9 mouse cellular contexts compared by ENCODE assay signal in the genomic region with DNA sequence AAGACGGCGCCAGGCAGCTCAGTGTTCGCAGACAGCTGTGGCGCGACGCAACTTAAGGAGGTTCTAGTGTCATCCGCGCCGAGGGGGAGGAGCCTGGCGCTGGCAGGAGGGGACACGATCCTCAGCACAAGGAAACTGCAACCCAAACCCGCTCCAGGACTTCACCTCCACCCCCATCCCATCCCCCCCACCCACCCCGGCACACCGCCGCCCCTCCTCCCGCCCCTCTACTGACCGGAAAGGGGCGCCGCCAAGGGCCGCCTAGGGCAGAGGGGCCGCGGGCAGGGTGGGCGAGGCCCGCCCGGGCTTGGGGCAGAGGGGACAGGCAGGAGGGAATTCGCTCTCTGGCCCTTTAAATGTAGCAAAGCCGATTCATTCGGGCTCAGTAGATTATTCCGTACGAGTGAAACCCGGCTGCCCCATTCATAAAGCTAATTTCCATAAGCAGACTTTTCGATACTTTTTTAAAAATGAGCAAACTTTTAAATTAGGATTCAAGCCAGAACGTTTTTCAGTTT. TPM values are rescaled to one million over a fixed set of nuclear protein-coding genes. Genes with fewer than 3 reads are reported as not detected.
DNase-seq lines count a peak whose midpoint lies in the region; ATAC-seq and TF ChIP-seq lines count a peak whose summit lies in the region.
"Had no signal": no experiment of that assay in that cellular context is flagged by ENCODE, and none has a peak within 500 bp of the region (broad histone marks: within the 10 kb centered on the region; RNA-seq: fewer than 3 reads in every experiment).

No protein-coding gene starts in this region.

- TF ChIP-seq EP300 in ES-Bruce4 (IDR thresholded peaks at IDR 0.05; ENCODE audit: insufficient read depth, low read depth, low read length), result no peak
- TF ChIP-seq EP300 in stomach, postnatal 0 days (optimal IDR thresholded peaks at IDR 0.05), result no peak

- peak overlapping the region; percentile 90 for H3K4me2 ChIP-seq in heart, embryonic 11.5 days
- peak overlapping the region; percentile 90 for H3K4me2 ChIP-seq in kidney, embryonic 16.5 days (replicated peaks; ENCODE audit: low read depth, low read length)
- H3K4me2 ChIP-seq in stomach, postnatal 0 days (replicated peaks; ENCODE audit: low read depth), result peak overlapping the region; percentile 91

- H3K9ac ChIP-seq in ES-Bruce4 (ENCODE audit: low read depth, poor library complexity, severe bottlenecking), result no peak overlapping the region
- H3K9ac ChIP-seq in heart, embryonic 11.5 days (ENCODE audit: low read depth, low read length), result peak overlapping the region; percentile 50; the same call in 1 of the 2 replicates
- H3K9ac ChIP-seq in kidney, embryonic 16.5 days (replicated peaks; ENCODE audit: low read length), result peak overlapping the region; percentile 70
- peak overlapping the region; percentile 59 for H3K9ac ChIP-seq in stomach, postnatal 0 days (ENCODE audit: low read length)

- peaks cover 67% of the 10 kb centered on the region for H3K27me3 ChIP-seq in ES-Bruce4 (ENCODE audit: control insufficient read depth, insufficient read depth, low read length, poor library complexity, severe bottlenecking)
- peaks cover 57% of the 10 kb centered on the region for H3K27me3 ChIP-seq in heart, embryonic 11.5 days (ENCODE audit: control insufficient read depth, insufficient read depth, low read length)
- peaks cover 75% of the 10 kb centered on the region for H3K27me3 ChIP-seq in kidney, embryonic 16.5 days (ENCODE audit: insufficient read depth, low read length)
- H3K27me3 ChIP-seq in stomach, postnatal 0 days (ENCODE audit: control insufficient read depth, insufficient read depth, low read length), result peaks cover 10% of the 10 kb centered on the region; the same call in 1 of the 2 replicates

- peak; percentile 41 for ATAC-seq in heart, embryonic 11.5 days (replicated peaks; ENCODE audit: insufficient number of reproducible peaks, low FRiP score, low TSS enrichment)
- ATAC-seq in kidney, embryonic 16.5 days (ENCODE audit: low FRiP score, low TSS enrichment), result peak; percentile 64
- ATAC-seq in stomach, postnatal 0 days (ENCODE audit: low FRiP score, low TSS enrichment), result no peak

- no peaks in the 10 kb centered on the region for H3K9me3 ChIP-seq in ES-Bruce4 (replicated peaks; ENCODE audit: control insufficient read depth, insufficient read depth, low read length, poor library complexity, severe bottlenecking)
- H3K9me3 ChIP-seq in heart, embryonic 11.5 days (replicated peaks; ENCODE audit: control insufficient read depth, low read length), result no peaks in the 10 kb centered on the region
- no peaks in the 10 kb centered on the region for H3K9me3 ChIP-seq in kidney, embryonic 16.5 days (ENCODE audit: low read length)
- H3K9me3 ChIP-seq in stomach, postnatal 0 days (ENCODE audit: control insufficient read depth, low read length), result no peaks in the 10 kb centered on the region

- peak overlapping the region; percentile 68 for H3K4me3 ChIP-seq in ES-Bruce4 (ENCODE audit: low read depth, low read length)
- H3K4me3 ChIP-seq in heart, embryonic 11.5 days (ENCODE audit: low read depth, low read length), result peak overlapping the region; percentile 59
- H3K4me3 ChIP-seq in kidney, embryonic 16.5 days (ENCODE audit: low read length), result peak overlapping the region; percentile 55
- peak overlapping the region; percentile 51 for H3K4me3 ChIP-seq in stomach, postnatal 0 days (ENCODE audit: low read depth, low read length)

- H3K36me3 ChIP-seq in ES-Bruce4 (ENCODE audit: control insufficient read depth, insufficient read depth, low read length, poor library complexity, severe bottlenecking), result no peaks in the 10 kb centered on the region
- no peaks in the 10 kb centered on the region for H3K36me3 ChIP-seq in heart, embryonic 11.5 days (ENCODE audit: control insufficient read depth, insufficient read depth, low read length)
- H3K36me3 ChIP-seq in kidney, embryonic 16.5 days (ENCODE audit: insufficient read depth, low read length), result no peaks in the 10 kb centered on the region
- no peaks in the 10 kb centered on the region for H3K36me3 ChIP-seq in stomach, postnatal 0 days (ENCODE audit: control insufficient read depth, insufficient read depth, low read length)

- TF ChIP-seq CTCF in ES-Bruce4 (IDR thresholded peaks at IDR 0.05; ENCODE audit: low read depth, low read length), result no peak
- TF ChIP-seq CTCF in stomach, postnatal 0 days (IDR thresholded peaks at IDR 0.05; ENCODE audit: low read depth), result no peak

- H3K27ac ChIP-seq in ES-Bruce4 (ENCODE audit: insufficient read depth, low read length), result no peak overlapping the region
- peak overlapping the region; percentile 67 for H3K27ac ChIP-seq in heart, embryonic 11.5 days (ENCODE audit: low read depth, low read length)
- peak overlapping the region; percentile 85 for H3K27ac ChIP-seq in kidney, embryonic 16.5 days (ENCODE audit: low read length)
- H3K27ac ChIP-seq in stomach, postnatal 0 days (replicated peaks), result peak overlapping the region; percentile 81

- no peaks in the 10 kb centered on the region for H3K4me1 ChIP-seq in ES-Bruce4 (ENCODE audit: control insufficient read depth, insufficient read depth, low read length)
- H3K4me1 ChIP-seq in heart, embryonic 11.5 days (ENCODE audit: control insufficient read depth, insufficient read depth, low read length), result peaks cover 19% of the 10 kb centered on the region; the same call in 1 of the 2 replicates
- peaks cover 25% of the 10 kb centered on the region; the same call in 1 of the 2 replicates for H3K4me1 ChIP-seq in kidney, embryonic 16.5 days (ENCODE audit: insufficient read depth, low read length)
- H3K4me1 ChIP-seq in stomach, postnatal 0 days (replicated peaks; ENCODE audit: control insufficient read depth, insufficient read depth), result peaks cover 4% of the 10 kb centered on the region; the same call in 1 of the 2 replicates

- DNase-seq in adrenal gland, postnatal 36 days, result peak; percentile 62 to 64
- peak; percentile 77 for DNase-seq in lung, postnatal 36 days
- DNase-seq in stomach, postnatal 0 days (ENCODE audit: low spot score), result no peak
- no peak for DNase-seq in layer of hippocampus, postnatal 25 days (ENCODE audit: extremely low spot score in 1 of 2, low spot score in 1 of 2)
- no peak for DNase-seq in cerebellum, postnatal 36 days

- no peak for TF ChIP-seq POLR2A in ES-Bruce4 (IDR thresholded peaks at IDR 0.05; ENCODE audit: insufficient read depth, low read length)

- under 1% methylated on average over 32 of the region's 33 CpGs for WGBS in heart, embryonic 11.5 days (ENCODE audit: insufficient replicate concordance)
- under 1% methylated on average over 30 of the region's 33 CpGs for WGBS in kidney, embryonic 16.5 days
- under 1% methylated on average over 23 of the region's 33 CpGs for WGBS in stomach, postnatal 0 days

RNA-seq across cellular contexts. Expression of a gene that starts 2.4 kb away (rescaled TPM):
- not detected in 2 replicates for polyA plus RNA-seq in ES-Bruce4 (2011; ENCODE audit: insufficient read depth, insufficient read length, low read depth, missing spikeins)
- under 1 TPM; 0.26 to 0.76 TPM for total RNA-seq in adrenal gland, postnatal 36 days (2021)
- polyA plus RNA-seq in heart, embryonic 11.5 days (2014; fragmentation: Nextera tagmentation; extraction: Ambion mirVana), result 1.2 TPM in 1 of 2 replicates, not detected in the other
- 2.8 and 3.2 TPM in 2 replicates for polyA plus RNA-seq in kidney, embryonic 16.5 days (2015; fragmentation: Nextera tagmentation; extraction: Ambion mirVana)
- polyA plus RNA-seq in stomach, postnatal 0 days (2015; fragmentation: Nextera tagmentation; extraction: Ambion mirVana), result not detected in 2 replicates
- total RNA-seq in layer of hippocampus, postnatal 25 days (2021), result not detected
- total RNA-seq: left cerebral cortex, postnatal 10 days had no signal

RNA-seq across cellular contexts. Expression of a gene that starts 10.7 kb away (rescaled TPM):
- polyA plus RNA-seq in ES-Bruce4 (2011; ENCODE audit: insufficient read depth, insufficient read length, low read depth, missing spikeins), result not detected in 2 replicates
- total RNA-seq in adrenal gland, postnatal 36 days (2021), result not detected
- polyA plus RNA-seq in heart, embryonic 11.5 days (2014; fragmentation: Nextera tagmentation; extraction: Ambion mirVana), result 0.51 and 0.89 TPM in 2 replicates
- polyA plus RNA-seq in kidney, embryonic 16.5 days (2015; fragmentation: Nextera tagmentation; extraction: Ambion mirVana), result 6.7 and 7.2 TPM in 2 replicates
- polyA plus RNA-seq in stomach, postnatal 0 days (2015; fragmentation: Nextera tagmentation; extraction: Ambion mirVana), result not detected in 2 replicates
- not detected for total RNA-seq in layer of hippocampus, postnatal 25 days (2021)
- total RNA-seq: left cerebral cortex, postnatal 10 days had no signal

RNA-seq across cellular contexts. Expression of a gene that starts 11.2 kb away (rescaled TPM):
- polyA plus RNA-seq in ES-Bruce4 (2011; ENCODE audit: insufficient read depth, insufficient read length, low read depth, missing spikeins), result 5.5 and 6.1 TPM in 2 replicates
- 10 to 100 TPM; 12.8 to 13.5 TPM for total RNA-seq in adrenal gland, postnatal 36 days (2021)
- polyA plus RNA-seq in heart, embryonic 11.5 days (2014; fragmentation: Nextera tagmentation; extraction: Ambion mirVana), result 9.7 and 9.8 TPM in 2 replicates
- polyA plus RNA-seq in kidney, embryonic 16.5 days (2015; fragmentation: Nextera tagmentation; extraction: Ambion mirVana), result 103 and 117 TPM in 2 replicates
- polyA plus RNA-seq in stomach, postnatal 0 days (2015; fragmentation: Nextera tagmentation; extraction: Ambion mirVana), result 7.5 and 8.9 TPM in 2 replicates
- not detected for total RNA-seq in layer of hippocampus, postnatal 25 days (2021)

Comparison
In these comparisons a context has a peak if more than half of its experiments do, and no peak if none do; other contexts are left out.
1. DNase-seq: peak in adrenal gland, postnatal 36 days (2 of 2) and lung, postnatal 36 days (single experiment); none in stomach, postnatal 0 days (single experiment), layer of hippocampus, postnatal 25 days (0 of 2) and cerebellum, postnatal 36 days (0 of 2).
2. Peak in every context shown above with its lines, with median percentiles within 50 percentile points of each other: H3K4me3 ChIP-seq and H3K4me2 ChIP-seq.